Mouse (Mus musculus): Measurements from ENCODE around the gene Olfr573-ps1.

- TF ChIP-seq EP300 (IDR thresholded peaks at IDR 0.05; ENCODE audit: low read depth): no peak
- no peak for TF ChIP-seq CTCF (IDR thresholded peaks at IDR 0.05; ENCODE audit: low read depth)
These were observed 32.0 kb upstream of the Olfr573-ps1 start for GRCm38 (mm10) chr7:102974399-102974798.
